Mouse (Mus musculus) right cerebral cortex, postnatal 14 days (tissue): ENCODE data around the gene Plekhg1.

Experiments
- DNase-seq: peaks from one replicate; pipeline ENCODE4 v3.0.0; 2022

Gene Plekhg1

GRCm38 (mm10) chr10:3740148-3740503 is at the start of gene Plekhg1:
Gene Plekhg1 (plus strand): TSS chr10:3740364.
- peak; percentile 60 for DNase-seq

GRCm38 (mm10) chr10:3692791-3693190 is 47.4 kb upstream of the Plekhg1 start:
- no peak for DNase-seq

- DNase-seq = no peak
These were observed 46.4 kb upstream of the Plekhg1 start for GRCm38 (mm10) chr10:3693699-3694280.

GRCm38 (mm10) chr10:3695332-3695905 is 44.7 kb upstream of the Plekhg1 start:
- DNase-seq = no peak

- DNase-seq = peak; percentile 28
These were observed 43.3 kb upstream of the Plekhg1 start for GRCm38 (mm10) chr10:3696727-3697348.

GRCm38 (mm10) chr10:3697500-3697899 is 42.7 kb upstream of the Plekhg1 start:
- DNase-seq = no peak

- DNase-seq = no peak
These were observed 39.7 kb upstream of the Plekhg1 start for GRCm38 (mm10) chr10:3700225-3701073.

GRCm38 (mm10) chr10:3701832-3702231 is 38.3 kb upstream of the Plekhg1 start:
- no peak for DNase-seq

- DNase-seq = no peak
These were observed 37.6 kb upstream of the Plekhg1 start for GRCm38 (mm10) chr10:3702585-3702984.

- DNase-seq = no peak
These were observed 33.9 kb upstream of the Plekhg1 start for GRCm38 (mm10) chr10:3706231-3706630.

GRCm38 (mm10) chr10:3710081-3710480 is 30.1 kb upstream of the Plekhg1 start:
- DNase-seq = no peak

- peak; percentile 13 for DNase-seq
These were observed 24.7 kb upstream of the Plekhg1 start for GRCm38 (mm10) chr10:3715302-3715943.

- peak; percentile 22 for DNase-seq
These were observed 21.9 kb upstream of the Plekhg1 start for GRCm38 (mm10) chr10:3718021-3718865.

GRCm38 (mm10) chr10:3720296-3720695 is 19.9 kb upstream of the Plekhg1 start:
- no peak for DNase-seq

- no peak for DNase-seq
These were observed 17.8 kb upstream of the Plekhg1 start for GRCm38 (mm10) chr10:3722339-3722738.

GRCm38 (mm10) chr10:3724665-3725064 is 15.5 kb upstream of the Plekhg1 start:
- DNase-seq = no peak

GRCm38 (mm10) chr10:3729666-3730065 is 10.5 kb upstream of the Plekhg1 start:
- no peak for DNase-seq

- no peak for DNase-seq
These were observed 9.8 kb upstream of the Plekhg1 start for GRCm38 (mm10) chr10:3730314-3730713.

- DNase-seq = no peak
These were observed 3.1 kb upstream of the Plekhg1 start for GRCm38 (mm10) chr10:3737034-3737433.

- DNase-seq = peak; percentile 12
These were observed 582 bp downstream of the Plekhg1 start for GRCm38 (mm10) chr10:3740504-3741388.

GRCm38 (mm10) chr10:3741791-3742190 is 1.6 kb downstream of the Plekhg1 start:
- no peak for DNase-seq
